Mouse (Mus musculus): ENCODE measurements around the gene Drd1. TPM values are rescaled to one million over a fixed set of nuclear protein-coding genes. Genes with fewer than 3 reads are reported as not detected.
A peak's percentile ranks its signal among the peaks of the same experiment; 100 is the strongest.

Gene Drd1
- polyA plus RNA-seq, 1 experiment = not detected

DNA sequence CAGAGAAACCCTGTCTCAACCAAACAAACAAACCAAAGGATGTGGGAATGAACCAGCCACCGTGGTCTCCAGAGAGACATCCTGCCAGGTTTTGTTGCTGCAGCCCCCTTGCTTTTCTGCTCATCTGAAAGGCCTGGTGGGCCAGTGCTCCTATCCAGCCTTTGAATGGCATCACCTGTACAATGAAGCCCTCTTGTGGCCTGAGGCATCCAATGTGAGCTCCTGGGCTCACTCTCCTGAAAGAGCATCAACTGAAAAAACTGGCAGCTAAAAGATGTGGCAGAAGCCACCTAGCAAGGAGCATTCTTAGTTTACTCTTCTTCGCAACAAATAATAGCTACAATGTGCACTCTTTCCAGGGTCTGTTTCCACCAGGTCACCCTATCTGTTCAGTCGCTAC lies 6.6 kb upstream of the Drd1 start:
- H3K27me3 ChIP-seq (replicated peaks) = peaks cover 32% of the 10 kb centered on the region
- TF ChIP-seq FLI1 (IDR thresholded peaks at IDR 0.05; ENCODE audit: low read length) = no peak
- no peak for TF ChIP-seq GATA1 (IDR thresholded peaks at IDR 0.05; ENCODE audit: borderline replicate concordance, low read length)
- no peaks in the 10 kb centered on the region for H3K4me1 ChIP-seq
- peaks cover 12% of the 10 kb centered on the region for H3K9me3 ChIP-seq
- no peaks in the 10 kb centered on the region for H3K36me3 ChIP-seq (replicated peaks; ENCODE audit: low read length)
- no peak overlapping the region for H3K4me3 ChIP-seq (replicated peaks)

DNA sequence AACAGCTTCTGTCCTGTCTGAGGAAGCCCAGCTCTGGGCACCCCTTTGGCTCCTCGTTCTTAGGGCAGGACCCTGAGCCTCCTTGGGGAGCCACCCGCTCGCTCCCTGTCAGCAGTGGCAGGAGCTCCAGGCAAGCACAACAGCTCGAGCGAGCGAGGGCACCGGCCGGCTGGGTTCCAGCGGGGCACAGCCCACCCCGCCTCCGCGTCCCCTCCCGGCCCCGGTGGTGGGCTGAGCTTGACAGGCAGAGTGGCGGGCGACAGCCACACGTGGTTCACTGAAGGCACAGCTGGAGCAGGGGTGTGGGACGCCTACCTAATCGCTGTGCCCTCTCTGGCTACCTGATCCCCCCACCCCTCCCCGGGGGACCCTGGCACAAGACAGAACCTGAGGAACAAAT lies 543 bp downstream of the Drd1 start:
- no peaks in the 10 kb centered on the region for H3K9me3 ChIP-seq
- peak overlapping the region; percentile 50 for H3K4me3 ChIP-seq (replicated peaks)
- no peak for TF ChIP-seq FLI1 (IDR thresholded peaks at IDR 0.05; ENCODE audit: low read length)
- no peak for TF ChIP-seq GATA1 (IDR thresholded peaks at IDR 0.05; ENCODE audit: borderline replicate concordance, low read length)
- H3K4me1 ChIP-seq = peaks cover 9% of the 10 kb centered on the region
- peaks cover 56% of the 10 kb centered on the region for H3K27me3 ChIP-seq (replicated peaks)
- no peaks in the 10 kb centered on the region for H3K36me3 ChIP-seq (replicated peaks; ENCODE audit: low read length)

GRCm38 (mm10) chr13:54051641-54052040 lies 3.9 kb downstream of the Drd1 start:
- Histone ChIP-seq H3K27me3 (replicated peaks) (peaks cover 47% of the 10 kb centered on the region), H3K4me3 (replicated peaks) (no peak overlapping the region), H3K36me3 (replicated peaks; ENCODE audit: low read length) (no peaks in the 10 kb centered on the region), H3K9me3 (no peaks in the 10 kb centered on the region), H3K4me1 (peaks cover 9% of the 10 kb centered on the region)
- no peak for TF ChIP-seq GATA1 (IDR thresholded peaks at IDR 0.05; ENCODE audit: borderline replicate concordance, low read length)
- TF ChIP-seq FLI1 (IDR thresholded peaks at IDR 0.05; ENCODE audit: low read length) = no peak

DNA sequence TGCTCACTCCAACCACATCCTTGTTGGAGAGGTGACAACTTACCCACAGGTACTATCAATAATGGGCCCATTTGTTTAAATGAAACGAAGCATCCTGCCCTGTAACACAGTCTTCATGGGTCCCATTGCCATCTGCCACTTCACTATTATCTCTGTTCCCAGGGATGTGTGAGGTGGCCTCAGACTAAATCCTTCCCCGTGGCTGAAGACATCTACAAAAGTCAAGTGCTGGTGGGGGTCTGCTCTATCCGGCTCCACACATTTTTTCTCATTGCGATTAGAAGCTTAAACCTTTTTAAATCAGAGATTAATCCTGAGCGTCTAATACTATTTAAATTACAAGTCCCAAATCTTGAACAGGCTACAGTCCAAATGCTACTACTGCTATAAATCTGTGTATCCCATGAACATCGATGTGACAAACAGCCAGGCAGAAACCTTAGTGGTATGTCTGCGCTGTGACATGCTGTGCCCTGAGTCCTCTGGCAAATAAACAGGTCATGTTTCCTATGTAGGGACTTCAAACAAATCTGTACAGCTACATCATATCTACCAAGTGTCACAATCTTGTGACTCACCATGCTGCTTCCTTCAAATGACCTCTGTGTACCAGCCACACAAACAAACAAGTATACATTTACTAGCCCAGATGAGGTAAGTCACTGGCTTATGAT lies 6.7 kb downstream of the Drd1 start:
- H3K27me3 ChIP-seq (replicated peaks) = peaks cover 21% of the 10 kb centered on the region
- TF ChIP-seq FLI1 (IDR thresholded peaks at IDR 0.05; ENCODE audit: low read length) (no peak), GATA1 (IDR thresholded peaks at IDR 0.05; ENCODE audit: borderline replicate concordance, low read length) (no peak)
- no peaks in the 10 kb centered on the region for H3K9me3 ChIP-seq
- H3K36me3 ChIP-seq (replicated peaks; ENCODE audit: low read length) = no peaks in the 10 kb centered on the region
- H3K4me3 ChIP-seq (replicated peaks) = no peak overlapping the region
- no peaks in the 10 kb centered on the region for H3K4me1 ChIP-seq

DNA sequence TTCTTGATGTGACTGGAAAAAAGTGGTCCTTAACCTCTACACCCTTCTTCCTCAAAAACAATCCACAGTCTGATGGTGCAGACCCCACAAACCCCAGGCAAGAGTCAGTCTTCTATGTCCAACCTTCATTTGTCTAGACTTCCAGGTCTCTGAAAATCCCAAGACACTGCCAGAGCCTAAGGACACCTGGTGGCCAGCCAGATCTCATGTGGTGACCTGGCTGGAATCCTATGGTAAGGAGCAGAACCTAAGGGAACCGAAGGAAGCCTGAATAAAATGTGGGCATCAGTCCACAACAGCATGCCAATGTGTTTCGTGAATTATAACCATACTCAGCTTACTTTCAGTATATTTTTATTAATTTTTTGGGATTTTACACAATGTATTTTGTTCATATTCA lies 15.2 kb downstream of the Drd1 start:
- H3K9me3 ChIP-seq = peaks cover 8% of the 10 kb centered on the region
- H3K4me1 ChIP-seq = no peaks in the 10 kb centered on the region
- H3K4me3 ChIP-seq (replicated peaks) = no peak overlapping the region
- no peaks in the 10 kb centered on the region for H3K36me3 ChIP-seq (replicated peaks; ENCODE audit: low read length)
- TF ChIP-seq GATA1 (IDR thresholded peaks at IDR 0.05; ENCODE audit: borderline replicate concordance, low read length) (no peak), FLI1 (IDR thresholded peaks at IDR 0.05; ENCODE audit: low read length) (no peak)
- peaks cover 8% of the 10 kb centered on the region for H3K27me3 ChIP-seq (replicated peaks)

GRCm38 (mm10) chr13:54037936-54038335 lies 17.6 kb downstream of the Drd1 start:
- Histone ChIP-seq H3K4me1 (no peaks in the 10 kb centered on the region), H3K27me3 (replicated peaks) (peaks cover 4% of the 10 kb centered on the region), H3K9me3 (peaks cover 8% of the 10 kb centered on the region), H3K36me3 (replicated peaks; ENCODE audit: low read length) (no peaks in the 10 kb centered on the region), H3K4me3 (replicated peaks) (no peak overlapping the region)
- TF ChIP-seq GATA1 (IDR thresholded peaks at IDR 0.05; ENCODE audit: borderline replicate concordance, low read length) = no peak
- no peak for TF ChIP-seq FLI1 (IDR thresholded peaks at IDR 0.05; ENCODE audit: low read length)

- no peaks in the 10 kb centered on the region for H3K36me3 ChIP-seq (replicated peaks; ENCODE audit: low read length)
- TF ChIP-seq GATA1 (IDR thresholded peaks at IDR 0.05; ENCODE audit: borderline replicate concordance, low read length) (no peak), FLI1 (IDR thresholded peaks at IDR 0.05; ENCODE audit: low read length) (no peak)
- H3K9me3 ChIP-seq = peaks cover 8% of the 10 kb centered on the region
- peaks cover 4% of the 10 kb centered on the region for H3K27me3 ChIP-seq (replicated peaks)
- H3K4me1 ChIP-seq = no peaks in the 10 kb centered on the region
- no peak overlapping the region for H3K4me3 ChIP-seq (replicated peaks)
These were observed 20.0 kb downstream of the Drd1 start for GRCm38 (mm10) chr13:54035541-54035940.

GRCm38 (mm10) chr13:54033653-54034052 lies 21.9 kb downstream of the Drd1 start:
- Histone ChIP-seq H3K4me3 (replicated peaks) (no peak overlapping the region), H3K36me3 (replicated peaks; ENCODE audit: low read length) (no peaks in the 10 kb centered on the region), H3K4me1 (no peaks in the 10 kb centered on the region), H3K9me3 (peaks cover 6% of the 10 kb centered on the region), H3K27me3 (replicated peaks) (peaks cover 2% of the 10 kb centered on the region)
- no peak for TF ChIP-seq GATA1 (IDR thresholded peaks at IDR 0.05; ENCODE audit: borderline replicate concordance, low read length)
- TF ChIP-seq FLI1 (IDR thresholded peaks at IDR 0.05; ENCODE audit: low read length) = no peak

DNA sequence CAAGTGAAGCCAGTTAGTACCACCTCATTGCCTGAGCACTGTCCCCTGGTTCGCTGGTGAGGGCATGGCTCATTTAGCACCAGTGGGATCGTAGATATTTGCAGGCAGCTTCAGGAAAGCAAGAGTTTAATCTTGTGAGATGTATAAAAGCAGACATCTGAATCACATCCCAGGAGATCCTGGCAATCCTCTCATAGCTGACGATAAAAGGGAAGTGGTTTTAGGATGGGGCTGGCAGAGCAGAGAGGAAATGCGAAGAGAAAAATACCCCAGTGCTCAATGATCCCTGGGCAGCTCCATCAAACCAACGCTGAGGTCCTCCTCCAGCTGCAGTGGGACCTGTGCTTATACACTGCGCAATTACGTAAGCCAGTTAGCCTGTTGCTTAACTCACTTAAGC lies 28.4 kb downstream of the Drd1 start:
- TF ChIP-seq GATA1 (IDR thresholded peaks at IDR 0.05; ENCODE audit: borderline replicate concordance, low read length) (no peak), FLI1 (IDR thresholded peaks at IDR 0.05; ENCODE audit: low read length) (no peak)
- Histone ChIP-seq H3K36me3 (replicated peaks; ENCODE audit: low read length) (no peaks in the 10 kb centered on the region), H3K4me3 (replicated peaks) (no peak overlapping the region), H3K4me1 (peaks cover 3% of the 10 kb centered on the region), H3K9me3 (peaks cover 4% of the 10 kb centered on the region; the same call in 1 of the 2 replicates), H3K27me3 (replicated peaks) (peaks cover 2% of the 10 kb centered on the region)

DNA sequence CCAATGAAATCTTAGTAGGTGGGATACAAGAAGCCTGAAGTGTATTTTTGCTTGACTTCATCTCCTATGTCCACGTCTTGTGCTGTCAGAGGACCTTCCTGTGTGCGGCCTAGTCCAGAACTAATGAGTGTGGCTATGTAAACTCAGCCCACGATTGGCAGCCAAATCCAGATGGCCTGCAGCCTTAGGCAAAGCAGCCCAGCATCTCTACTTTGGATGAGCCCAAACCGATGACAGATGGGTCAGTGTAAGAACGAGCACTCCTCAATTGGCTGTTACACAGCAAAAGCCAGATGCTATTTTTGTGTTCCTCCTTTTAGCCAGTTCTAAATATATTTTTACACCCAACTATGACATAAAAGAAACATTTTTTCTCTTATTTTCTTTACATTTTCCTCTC lies 32.2 kb downstream of the Drd1 start:
- peaks cover 3% of the 10 kb centered on the region for H3K4me1 ChIP-seq
- no peaks in the 10 kb centered on the region for H3K36me3 ChIP-seq (replicated peaks; ENCODE audit: low read length)
- H3K4me3 ChIP-seq (replicated peaks) = no peak overlapping the region
- peaks cover 4% of the 10 kb centered on the region; the same call in 1 of the 2 replicates for H3K9me3 ChIP-seq
- no peaks in the 10 kb centered on the region for H3K27me3 ChIP-seq (replicated peaks)
- TF ChIP-seq GATA1 (IDR thresholded peaks at IDR 0.05; ENCODE audit: borderline replicate concordance, low read length) (no peak), FLI1 (IDR thresholded peaks at IDR 0.05; ENCODE audit: low read length) (no peak)

Data from megakaryocyte, embryonic 14.5 days (primary cell).